Mouse (Mus musculus) bone marrow macrophage, adult 2 months (primary cell): ENCODE results near the gene Eps15.

Experiments
- CTCF ChIP-seq: IDR thresholded peaks from 2 replicates; pipeline ENCODE4 v1.5.1; 2012; ENCODE audit warnings: low read depth, mild to moderate bottlenecking, low read length, moderate library complexity
- POLR2A ChIP-seq: IDR thresholded peaks from 2 replicates; pipeline ENCODE4 v1.6.1; 2012; ENCODE audit warnings: mild to moderate bottlenecking, low read depth, low read length, borderline replicate concordance

DNA sequence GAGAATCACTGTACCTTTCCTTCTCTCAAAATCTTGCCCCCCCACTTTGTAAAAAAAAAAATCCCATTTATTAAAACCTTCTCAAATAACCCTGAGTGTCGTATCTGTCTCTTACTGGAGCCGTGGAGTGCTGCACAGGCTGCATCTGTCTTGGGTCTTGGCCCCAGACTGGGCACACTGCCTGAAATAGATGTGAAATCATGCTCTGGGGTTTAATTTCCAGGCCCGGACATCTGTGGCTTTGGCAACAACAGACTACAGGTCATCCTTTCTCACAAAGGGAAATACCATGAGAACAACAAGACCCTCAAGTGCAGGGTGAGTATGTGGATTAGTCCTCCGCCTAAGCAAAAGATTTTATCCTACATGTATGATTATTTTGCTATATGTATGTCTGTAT, 38.1 kb upstream of the Eps15 start:
- TF ChIP-seq POLR2A: no peak
- TF ChIP-seq CTCF: no peak
